Mouse (Mus musculus): ENCODE data around the gene Pxt1.

The Pxt1 gene

GRCm38 (mm10) chr17:28913940-28914339 is 29.7 kb downstream of the Pxt1 start:
- no peak for DNase-seq

GRCm38 (mm10) chr17:28913200-28913599 is 30.4 kb downstream of the Pxt1 start:
- DNase-seq: no peak

GRCm38 (mm10) chr17:28910139-28910538 is 33.5 kb downstream of the Pxt1 start:
- peak; percentile 53 for DNase-seq

GRCm38 (mm10) chr17:28909252-28909941 is 34.2 kb downstream of the Pxt1 start:
- DNase-seq: peak; percentile 81

- DNase-seq: no peak
Measured at GRCm38 (mm10) chr17:28907959-28908358, 35.7 kb downstream of the Pxt1 start.

- DNase-seq: no peak
Measured at GRCm38 (mm10) chr17:28905377-28905916, 38.2 kb downstream of the Pxt1 start.

GRCm38 (mm10) chr17:28904546-28905376 is 38.9 kb downstream of the Pxt1 start:
- DNase-seq: peak; percentile 77

- DNase-seq: no peak
Measured at GRCm38 (mm10) chr17:28901559-28901958, 42.1 kb downstream of the Pxt1 start.

- no peak for DNase-seq
Measured at GRCm38 (mm10) chr17:28899427-28899826, 44.2 kb downstream of the Pxt1 start.

GRCm38 (mm10) chr17:28898249-28898648 is 45.4 kb downstream of the Pxt1 start:
- no peak for DNase-seq

- DNase-seq: no peak
Measured at GRCm38 (mm10) chr17:28897817-28898216, 45.8 kb downstream of the Pxt1 start.

- DNase-seq: no peak
Measured at GRCm38 (mm10) chr17:28896095-28896780, 47.4 kb downstream of the Pxt1 start.

- DNase-seq: no peak
Measured at GRCm38 (mm10) chr17:28895217-28895875, 48.3 kb downstream of the Pxt1 start.

GRCm38 (mm10) chr17:28894050-28894767 is 49.4 kb downstream of the Pxt1 start:
- no peak for DNase-seq

- DNase-seq: no peak
Measured at GRCm38 (mm10) chr17:28886266-28886665, 57.4 kb downstream of the Pxt1 start.

- no peak for DNase-seq
Measured at GRCm38 (mm10) chr17:28885231-28885630, 58.4 kb downstream of the Pxt1 start.

Measured in kidney, postnatal 10 days (tissue).